Mouse (Mus musculus): ENCODE measurements around the gene Siglecg. TPM values are rescaled to one million over a fixed set of nuclear protein-coding genes. Genes with fewer than 3 reads are reported as not detected.
A peak's percentile ranks its signal among the peaks of the same experiment; 100 is the strongest.

Siglecg gene
- total and polyA plus RNA-seq, 2 experiments from 2014 or later, result 0.04 TPM; not detected in 1

DNA sequence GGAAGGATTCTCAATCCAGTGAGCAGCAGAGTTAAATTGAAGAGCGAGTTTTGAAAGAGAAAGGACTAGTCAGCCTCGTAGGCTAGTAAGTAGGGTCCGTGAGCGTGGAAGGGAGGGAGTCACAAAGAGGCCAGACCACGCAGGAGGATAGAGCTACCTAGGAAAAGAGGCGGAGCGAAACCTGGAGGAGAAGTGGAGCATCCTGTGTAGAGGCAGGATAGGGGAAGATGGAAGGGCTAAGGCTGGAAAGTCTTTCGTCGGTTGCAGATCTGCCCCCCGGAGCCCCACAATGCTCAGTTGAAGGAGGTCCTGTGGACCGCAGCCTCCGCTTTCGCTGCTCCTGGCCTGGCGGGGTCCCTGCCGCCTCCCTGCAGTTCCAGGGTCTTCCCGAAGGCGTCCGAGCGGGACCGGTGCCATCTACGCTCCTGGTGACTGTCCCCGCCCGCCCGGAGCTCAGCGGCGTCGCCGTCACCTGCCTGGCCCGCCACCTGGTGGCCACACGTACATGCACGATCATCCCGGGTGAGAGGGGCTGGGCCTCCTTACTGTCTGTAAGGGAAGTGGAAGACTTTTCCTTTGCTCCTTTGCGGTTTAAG is 58.2 kb downstream of the Siglecg start:
- Histone ChIP-seq H3K4me3 (ENCODE audit: low read depth, low read length) (peak overlapping the region; percentile 43), H3K27ac (ENCODE audit: low read depth) (no peak overlapping the region), H3K4me2 (ENCODE audit: low read depth, low read length) (peak overlapping the region; percentile 72), H3K4me1 (ENCODE audit: control insufficient read depth, insufficient read depth) (peaks cover 5% of the 10 kb centered on the region), H3K9ac (replicated peaks; ENCODE audit: low read depth, low read length) (0 out of 2 replicates have a peak overlapping the region, but pooled peaks have one; percentile 16), H3K27me3 (ENCODE audit: control insufficient read depth, insufficient read depth, low read length) (no peaks in the 10 kb centered on the region), H3K9me3 (replicated peaks; ENCODE audit: control insufficient read depth, low read length) (no peaks in the 10 kb centered on the region), H3K36me3 (replicated peaks; ENCODE audit: control insufficient read depth, insufficient read depth, low read length) (peaks cover 3% of the 10 kb centered on the region)
- DNase-seq (ENCODE audit: low spot score) (peak; percentile 90), ATAC-seq (ENCODE audit: insufficient read depth, low read depth) (peak; percentile 71)
- TF ChIP-seq EP300 (IDR thresholded peaks at IDR 0.05; ENCODE audit: low read depth) (no peak), CTCF (IDR thresholded peaks at IDR 0.05; ENCODE audit: low read depth) (peak; percentile 96)
- WGBS, result under 1% methylated on average over 32 of the region's 33 CpGs

Small RNAs within 50 kb of the gene (microRNA-seq; reads per million reads assigned to microRNA genes)
- gene Mir7051, result 1.8 reads per million, percentile 2 among the genes with 10 or more reads in this experiment

Other genes starting within 250 kb of the Siglecg start
- gene Zfp715, start 94.9 kb upstream of the Siglecg start, total RNA-seq (2014; rRNA removed; ENCODE audit: low replicate concordance), result 13.1 and 16.9 TPM in 2 replicates
- gene Zfp715, start 94.9 kb upstream of the Siglecg start, polyA plus RNA-seq (2015; fragmentation: Nextera tagmentation; extraction: Ambion mirVana), result 8.2 and 8.3 TPM in 2 replicates
- gene Siglecf, start 56.9 kb upstream of the Siglecg start, total RNA-seq (2014; rRNA removed; ENCODE audit: low replicate concordance), result 0.12 TPM in 1 of 2 replicates, not detected in the other
- 0.07 and 0.12 TPM in 2 replicates for gene Siglecf, start 56.9 kb upstream of the Siglecg start, polyA plus RNA-seq (2015; fragmentation: Nextera tagmentation; extraction: Ambion mirVana)
- gene Lim2, start 19.5 kb downstream of the Siglecg start, total RNA-seq (2014; rRNA removed; ENCODE audit: low replicate concordance), result not detected in 2 replicates
- not detected in 2 replicates for gene Lim2, start 19.5 kb downstream of the Siglecg start, polyA plus RNA-seq (2015; fragmentation: Nextera tagmentation; extraction: Ambion mirVana)
- not detected in 2 replicates for gene Nkg7, start 28.9 kb downstream of the Siglecg start, total RNA-seq (2014; rRNA removed; ENCODE audit: low replicate concordance)
- 0.18 and 0.33 TPM in 2 replicates for gene Nkg7, start 28.9 kb downstream of the Siglecg start, polyA plus RNA-seq (2015; fragmentation: Nextera tagmentation; extraction: Ambion mirVana)
- gene Cldnd2, start 32.6 kb downstream of the Siglecg start, total RNA-seq (2014; rRNA removed; ENCODE audit: low replicate concordance), result not detected in 2 replicates
- not detected in 2 replicates for gene Cldnd2, start 32.6 kb downstream of the Siglecg start, polyA plus RNA-seq (2015; fragmentation: Nextera tagmentation; extraction: Ambion mirVana)
- gene Etfb, start 35.9 kb downstream of the Siglecg start, total RNA-seq (2014; rRNA removed; ENCODE audit: low replicate concordance), result 396 and 434 TPM in 2 replicates
- 1,315 and 1,437 TPM in 2 replicates for gene Etfb, start 35.9 kb downstream of the Siglecg start, polyA plus RNA-seq (2015; fragmentation: Nextera tagmentation; extraction: Ambion mirVana)
- gene Gm45233, start 35.9 kb downstream of the Siglecg start, total RNA-seq (2014; rRNA removed; ENCODE audit: low replicate concordance), result not detected in 2 replicates
- 0.52 and 0.60 TPM in 2 replicates for gene Gm45233, start 35.9 kb downstream of the Siglecg start, polyA plus RNA-seq (2015; fragmentation: Nextera tagmentation; extraction: Ambion mirVana)
- 3.9 and 17.7 TPM in 2 replicates for gene Vsig10l, start 54.9 kb downstream of the Siglecg start, total RNA-seq (2014; rRNA removed; ENCODE audit: low replicate concordance)
- gene Vsig10l, start 54.9 kb downstream of the Siglecg start, polyA plus RNA-seq (2015; fragmentation: Nextera tagmentation; extraction: Ambion mirVana), result 2.9 and 3.1 TPM in 2 replicates
- 0.08 TPM in 1 of 2 replicates, not detected in the other for gene Iglon5, start 81.9 kb downstream of the Siglecg start, total RNA-seq (2014; rRNA removed; ENCODE audit: low replicate concordance)
- gene Iglon5, start 81.9 kb downstream of the Siglecg start, polyA plus RNA-seq (2015; fragmentation: Nextera tagmentation; extraction: Ambion mirVana), result not detected in 2 replicates
- not detected in 2 replicates for gene 4931406B18Rik, start 97.7 kb downstream of the Siglecg start, total RNA-seq (2014; rRNA removed; ENCODE audit: low replicate concordance)
- gene 4931406B18Rik, start 97.7 kb downstream of the Siglecg start, polyA plus RNA-seq (2015; fragmentation: Nextera tagmentation; extraction: Ambion mirVana), result not detected in 2 replicates
- 0.15 and 2.3 TPM in 2 replicates for gene Cd33, start 136.2 kb downstream of the Siglecg start, total RNA-seq (2014; rRNA removed; ENCODE audit: low replicate concordance)
- 0.37 and 1.4 TPM in 2 replicates for gene Cd33, start 136.2 kb downstream of the Siglecg start, polyA plus RNA-seq (2015; fragmentation: Nextera tagmentation; extraction: Ambion mirVana)
- gene Zfp658, start 154.1 kb downstream of the Siglecg start, total RNA-seq (2014; rRNA removed; ENCODE audit: low replicate concordance), result 0.19 and 0.80 TPM in 2 replicates
- gene Zfp658, start 154.1 kb downstream of the Siglecg start, polyA plus RNA-seq (2015; fragmentation: Nextera tagmentation; extraction: Ambion mirVana), result 0.57 and 0.80 TPM in 2 replicates
- 3.6 and 7.9 TPM in 2 replicates for gene Zfp719, start 171.4 kb downstream of the Siglecg start, total RNA-seq (2014; rRNA removed; ENCODE audit: low replicate concordance)
- gene Zfp719, start 171.4 kb downstream of the Siglecg start, polyA plus RNA-seq (2015; fragmentation: Nextera tagmentation; extraction: Ambion mirVana), result 3.6 and 4.0 TPM in 2 replicates
- not detected in 2 replicates for gene Zfp819, start 199.0 kb downstream of the Siglecg start, total RNA-seq (2014; rRNA removed; ENCODE audit: low replicate concordance)
- not detected in 2 replicates for gene Zfp819, start 199.0 kb downstream of the Siglecg start, polyA plus RNA-seq (2015; fragmentation: Nextera tagmentation; extraction: Ambion mirVana)
- gene Ceacam18, start 226.5 kb downstream of the Siglecg start, total RNA-seq (2014; rRNA removed; ENCODE audit: low replicate concordance), result not detected in 2 replicates
- gene Ceacam18, start 226.5 kb downstream of the Siglecg start, polyA plus RNA-seq (2015; fragmentation: Nextera tagmentation; extraction: Ambion mirVana), result not detected in 2 replicates